Mouse (Mus musculus) heart, embryonic 10.5 days (tissue): ENCODE measurements around the gene Ces1a. TPM values are rescaled to one million over a fixed set of nuclear protein-coding genes. Genes with fewer than 3 reads are reported as not detected.

ENCODE experiments used
- DNase-seq: peaks from one replicate; pipeline ENCODE4 v3.0.0-alpha.2; 2017; ENCODE audit warnings: low spot score
- H3K27ac ChIP-seq: fragments of 300-500 bp; sonication (generic); 2 replicates; pipeline ENCODE4 v1.5.1; 2016; ENCODE audit warnings: mild to moderate bottlenecking
- H3K27me3 ChIP-seq: fragments of 300-500 bp; sonication (generic); 2 replicates; pipeline ENCODE4 v1.6.1; 2016; ENCODE audit warnings: mild to moderate bottlenecking; ENCODE audit not compliant: poor library complexity, insufficient read depth, severe bottlenecking
- H3K36me3 ChIP-seq: fragments of 300-500 bp; sonication (generic); 2 replicates; pipeline ENCODE4 v1.6.1; 2016; ENCODE audit warnings: mild to moderate bottlenecking, moderate library complexity
- H3K4me1 ChIP-seq: fragments of 300-500 bp; sonication (generic); 2 replicates; pipeline ENCODE4 v1.6.1; 2016; ENCODE audit warnings: mild to moderate bottlenecking
- H3K4me3 ChIP-seq: fragments of 300-500 bp; sonication (generic); 2 replicates; pipeline ENCODE4 v1.5.1; 2016; ENCODE audit warnings: mild to moderate bottlenecking, moderate library complexity
- H3K9me3 ChIP-seq: fragments of 300-500 bp; sonication (generic); 2 replicates; pipeline ENCODE4 v1.6.1; 2016; ENCODE audit warnings: mild to moderate bottlenecking, moderate library complexity
- WGBS: fragments of 180-500 bp; shearing (Covaris S2); methylation state at CpG from one replicate; pipeline ENCODE4 v1.1.7; 2016; 5-methylcytosine and 5-hydroxymethylcytosine counted together
- polyA plus RNA-seq: library from polyadenylated mRNA; unstranded; fragments of >200 nt; fragmentation: Nextera tagmentation; extraction: Ambion mirVana; gene quantifications from 2 replicates; pipeline ENCODE4 v1.2.1, GENCODE M21; 2016

Gene Ces1a
- polyA plus RNA-seq, 1 experiment from 2014 or later: 0.16 TPM

DNA sequence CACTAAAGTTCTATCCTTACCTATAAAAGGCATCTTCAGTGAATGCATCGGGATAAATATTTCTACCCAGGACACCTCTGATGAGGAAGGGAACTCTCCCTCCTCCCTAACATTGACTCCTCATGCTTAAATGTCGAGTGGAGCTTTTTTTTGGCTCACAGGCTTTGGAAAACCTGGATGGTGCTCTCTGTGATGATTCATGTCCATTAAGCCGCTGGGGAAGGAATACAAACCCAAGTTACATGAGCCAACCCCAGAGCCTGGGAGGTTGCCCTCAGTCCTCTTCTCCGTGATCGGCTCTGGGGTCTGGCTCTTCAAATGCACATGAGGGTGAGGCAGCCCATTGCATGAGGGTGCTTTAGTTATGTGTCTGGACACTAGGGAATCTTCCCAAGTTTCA is 71.3 kb downstream of the Ces1a start:
- DNase-seq: no peak
- no peaks in the 10 kb centered on the region for H3K36me3 ChIP-seq
- 87% methylated on average over 5 of the region's 5 CpGs for whole genome bisulfite sequencing
- no peak overlapping the region for H3K27ac ChIP-seq
- no peaks in the 10 kb centered on the region for H3K9me3 ChIP-seq
- no peaks in the 10 kb centered on the region; the same call in 1 of the 2 replicates for H3K27me3 ChIP-seq
- H3K4me3 ChIP-seq: no peak overlapping the region
- peaks cover 6% of the 10 kb centered on the region; the same call in 1 of the 2 replicates for H3K4me1 ChIP-seq

DNA sequence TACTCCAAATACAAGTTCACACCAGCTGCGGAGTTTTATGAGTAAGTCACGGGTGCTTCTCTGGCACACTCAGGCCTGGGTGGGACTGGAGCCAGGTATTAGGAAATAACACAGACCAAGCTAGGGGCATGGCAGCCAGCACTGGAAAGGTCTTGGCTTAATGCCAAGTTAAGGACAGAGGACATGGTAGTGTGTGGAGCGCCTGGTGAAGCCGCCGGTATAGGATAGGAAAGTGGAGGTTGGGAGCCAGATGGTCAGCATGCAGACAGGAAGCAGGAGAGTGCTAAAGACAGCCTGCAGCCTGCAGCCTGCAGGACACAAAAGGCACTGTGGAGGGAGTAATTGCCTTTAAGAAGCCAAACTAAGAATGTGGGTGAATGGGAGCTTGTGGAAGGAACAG is 75.0 kb downstream of the Ces1a start:
- Histone ChIP-seq H3K4me1 (peaks cover 6% of the 10 kb centered on the region; the same call in 1 of the 2 replicates), H3K9me3 (no peaks in the 10 kb centered on the region), H3K27ac (no peak overlapping the region), H3K4me3 (no peak overlapping the region), H3K36me3 (no peaks in the 10 kb centered on the region), H3K27me3 (no peaks in the 10 kb centered on the region; the same call in 1 of the 2 replicates)
- 76% methylated on average over 5 of the region's 5 CpGs for WGBS
- DNase-seq: no peak

Other genes starting within 250 kb of the Ces1a start
- 72.3 and 96.5 TPM in 2 replicates for gene Mmp2, start 220.9 kb downstream of the Ces1a start, polyA plus RNA-seq
- gene Lpcat2, start 192.9 kb downstream of the Ces1a start, polyA plus RNA-seq: 1.4 and 2.8 TPM in 2 replicates
- 0.26 TPM in 1 of 2 replicates, not detected in the other for gene Capns2, start 146.8 kb downstream of the Ces1a start, polyA plus RNA-seq
- gene Slc6a2, start 88.1 kb downstream of the Ces1a start, polyA plus RNA-seq: 0.05 and 0.11 TPM in 2 replicates
- gene Ces1b, start 31.8 kb upstream of the Ces1a start, polyA plus RNA-seq: not detected in 2 replicates
- not detected in 2 replicates for gene Ces1c, start 83.1 kb upstream of the Ces1a start, polyA plus RNA-seq
- 0.70 TPM in 1 of 2 replicates, not detected in the other for gene Ces1d, start 149.6 kb upstream of the Ces1a start, polyA plus RNA-seq
- 0.31 TPM in 1 of 2 replicates, not detected in the other for gene Ces1e, start 181.4 kb upstream of the Ces1a start, polyA plus RNA-seq
- gene Ces1f, start 231.6 kb upstream of the Ces1a start, polyA plus RNA-seq: not detected in 2 replicates